Mouse (Mus musculus) forebrain, embryonic 13.5 days (tissue): ENCODE data around the gene Ppp1r16b. TPM values are rescaled to one million over a fixed set of nuclear protein-coding genes. Genes with fewer than 3 reads are reported as not detected.

ENCODE experiments used
- ATAC-seq: fragments of 200-750 bp; cut with Nextera tagmentation; 2 replicates; pipeline ENCODE4 v1.8.0; 2017
- H3K27ac ChIP-seq: fragments of 300-500 bp; sonication (generic); 2 replicates; pipeline ENCODE4 v1.5.1; 2015; ENCODE audit warnings: inconsistent platforms, mild to moderate bottlenecking, moderate library complexity
- H3K27me3 ChIP-seq: fragments of 300-500 bp; sonication (generic); 2 replicates; pipeline ENCODE4 v1.6.1; 2015; ENCODE audit warnings: mild to moderate bottlenecking, inconsistent platforms
- H3K36me3 ChIP-seq: fragments of 300-500 bp; sonication (generic); 2 replicates; pipeline ENCODE4 v1.6.1; 2015; ENCODE audit warnings: mild to moderate bottlenecking, inconsistent platforms; ENCODE audit not compliant: poor library complexity, severe bottlenecking
- H3K4me1 ChIP-seq: fragments of 300-500 bp; sonication (generic); 2 replicates; pipeline ENCODE4 v1.6.1; 2015; ENCODE audit warnings: inconsistent platforms
- H3K4me2 ChIP-seq: fragments of 300-500 bp; sonication (generic); 2 replicates; pipeline ENCODE4 v1.6.1; 2015; ENCODE audit warnings: inconsistent platforms, mild to moderate bottlenecking, moderate library complexity
- H3K4me3 ChIP-seq: fragments of 300-500 bp; sonication (generic); 2 replicates; pipeline ENCODE4 v1.5.1; 2015; ENCODE audit warnings: mild to moderate bottlenecking, inconsistent platforms
- H3K9ac ChIP-seq: fragments of 300-500 bp; sonication (generic); 2 replicates; pipeline ENCODE4 v1.6.1; 2015; ENCODE audit warnings: mild to moderate bottlenecking, inconsistent platforms
- H3K9me3 ChIP-seq: fragments of 300-500 bp; sonication (generic); replicated peaks from 2 replicates; pipeline ENCODE4 v1.6.1; 2016; ENCODE audit warnings: inconsistent platforms
- WGBS: fragments of 180-500 bp; shearing (Covaris S2); methylation state at CpG from one replicate; pipeline ENCODE4 v1.1.7; 2015; 5-methylcytosine and 5-hydroxymethylcytosine counted together
- polyA plus RNA-seq: library from polyadenylated mRNA; unstranded; fragments of >200 nt; fragmentation: Nextera tagmentation; extraction: Ambion mirVana; gene quantifications from 2 replicates; pipeline ENCODE4 v1.2.1, GENCODE M21; 2015

The Ppp1r16b gene
- polyA plus RNA-seq, 1 experiment from 2014 or later, result 8.4 TPM

DNA sequence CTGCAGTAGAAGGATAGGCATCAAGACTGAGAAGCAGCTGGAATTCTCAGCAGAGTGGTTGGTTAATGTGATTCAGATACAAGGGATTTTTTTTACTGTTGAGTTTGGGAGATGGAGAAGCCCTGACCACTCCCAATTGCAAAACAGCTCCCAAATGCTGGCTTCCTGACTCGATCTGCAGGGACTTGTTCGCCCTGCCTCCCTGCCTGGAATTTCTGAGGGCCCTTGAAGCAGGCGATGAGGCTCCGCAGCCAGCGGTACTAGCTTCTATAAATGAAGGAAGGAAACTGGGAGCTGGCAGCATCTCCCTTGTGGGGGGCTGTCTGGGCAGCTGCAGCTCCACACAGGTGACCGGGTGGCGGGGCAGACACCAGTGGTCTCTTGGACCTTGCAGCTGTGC, 113.2 kb downstream of the Ppp1r16b start:
- no peaks in the 10 kb centered on the region for H3K9me3 ChIP-seq
- H3K4me2 ChIP-seq, result no peak overlapping the region
- H3K27ac ChIP-seq, result no peak overlapping the region
- no peak overlapping the region for H3K9ac ChIP-seq
- ATAC-seq, result no peak
- H3K27me3 ChIP-seq, result no peaks in the 10 kb centered on the region
- H3K4me1 ChIP-seq, result peaks cover 5% of the 10 kb centered on the region; the same call in 1 of the 2 replicates
- WGBS, result 88% methylated on average over 7 of the region's 7 CpGs
- H3K36me3 ChIP-seq, result peaks cover 43% of the 10 kb centered on the region
- H3K4me3 ChIP-seq, result no peak overlapping the region

DNA sequence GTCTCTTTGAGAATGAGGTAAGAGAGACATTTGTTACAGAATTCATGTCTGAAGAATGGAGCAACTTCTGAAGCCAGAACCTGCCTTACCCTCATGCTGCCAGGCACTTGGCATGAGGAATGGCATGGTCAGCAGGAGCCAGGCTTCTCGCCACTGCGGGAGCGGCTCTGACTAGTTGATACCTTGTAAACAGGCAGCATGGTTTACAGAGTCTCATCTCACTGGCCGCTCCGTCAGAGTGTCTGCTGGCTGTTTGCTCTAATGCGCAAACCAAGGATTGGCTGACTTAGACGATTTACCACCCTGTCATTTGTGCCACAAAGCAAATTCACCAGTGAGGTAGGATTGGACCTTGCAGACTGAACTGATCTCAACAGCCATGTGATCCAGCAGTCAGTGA, 115.9 kb downstream of the Ppp1r16b start:
- no peaks in the 10 kb centered on the region for H3K9me3 ChIP-seq
- no peak for ATAC-seq

DNA sequence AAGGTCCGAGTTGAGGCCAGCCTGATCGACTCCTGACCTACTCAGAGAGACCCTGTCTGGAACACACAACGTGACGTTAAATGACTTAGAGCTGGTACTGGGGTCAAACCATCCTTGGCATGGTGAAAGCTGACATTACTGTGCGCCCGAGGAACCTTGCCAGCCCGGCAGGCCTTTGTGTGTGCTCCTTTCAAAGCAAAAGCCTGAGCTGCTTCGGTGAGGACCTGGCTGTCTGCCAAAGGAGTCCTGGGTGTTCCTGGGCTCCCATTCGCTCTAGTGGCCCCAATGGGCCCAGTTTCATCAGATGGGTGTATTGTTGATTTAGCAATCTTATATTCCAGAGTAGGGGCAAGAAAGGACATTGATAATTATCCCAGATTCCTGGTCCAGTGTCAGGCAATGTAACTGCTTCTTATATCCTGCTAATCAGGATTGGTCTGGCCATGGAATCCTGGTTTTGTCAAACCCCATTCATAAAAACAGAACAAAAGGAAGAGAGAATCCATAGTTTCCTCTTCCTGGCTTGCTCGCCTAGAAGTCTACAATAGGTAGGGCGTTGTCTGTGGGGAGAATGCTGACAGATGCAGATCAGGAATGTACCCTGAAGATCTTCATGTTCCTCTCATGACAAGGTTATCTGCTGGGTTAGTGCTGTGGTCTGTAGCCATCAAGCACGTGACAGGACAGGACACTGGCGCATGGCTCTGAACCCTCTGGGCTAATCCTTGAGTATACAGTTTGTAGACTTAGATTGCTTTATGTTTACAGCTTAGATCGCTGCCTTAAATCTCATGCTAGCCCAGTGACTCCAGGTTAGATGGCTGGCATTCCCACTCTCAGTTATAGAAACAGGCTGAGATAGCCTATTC, 122.0 kb downstream of the Ppp1r16b start:
- H3K27ac ChIP-seq, result no peak overlapping the region
- H3K27me3 ChIP-seq, result no peaks in the 10 kb centered on the region
- H3K36me3 ChIP-seq, result peaks cover 42% of the 10 kb centered on the region
- H3K4me1 ChIP-seq, result peaks cover 19% of the 10 kb centered on the region
- H3K4me2 ChIP-seq, result no peak overlapping the region
- H3K4me3 ChIP-seq, result no peak overlapping the region
- no peaks in the 10 kb centered on the region for H3K9me3 ChIP-seq
- WGBS, result 68% methylated on average over 14 of the region's 14 CpGs
- no peak for ATAC-seq
- no peak overlapping the region for H3K9ac ChIP-seq

More for the DNA sequence above, 115.9 kb downstream of the Ppp1r16b start:
- Histone ChIP-seq H3K9ac (no peak overlapping the region), H3K36me3 (peaks cover 64% of the 10 kb centered on the region), H3K27ac (no peak overlapping the region), H3K4me2 (no peak overlapping the region), H3K27me3 (no peaks in the 10 kb centered on the region), H3K4me3 (no peak overlapping the region), H3K4me1 (peaks cover 4% of the 10 kb centered on the region; the same call in 1 of the 2 replicates)
- WGBS, result 95% methylated on average over 7 of the region's 7 CpGs

DNA sequence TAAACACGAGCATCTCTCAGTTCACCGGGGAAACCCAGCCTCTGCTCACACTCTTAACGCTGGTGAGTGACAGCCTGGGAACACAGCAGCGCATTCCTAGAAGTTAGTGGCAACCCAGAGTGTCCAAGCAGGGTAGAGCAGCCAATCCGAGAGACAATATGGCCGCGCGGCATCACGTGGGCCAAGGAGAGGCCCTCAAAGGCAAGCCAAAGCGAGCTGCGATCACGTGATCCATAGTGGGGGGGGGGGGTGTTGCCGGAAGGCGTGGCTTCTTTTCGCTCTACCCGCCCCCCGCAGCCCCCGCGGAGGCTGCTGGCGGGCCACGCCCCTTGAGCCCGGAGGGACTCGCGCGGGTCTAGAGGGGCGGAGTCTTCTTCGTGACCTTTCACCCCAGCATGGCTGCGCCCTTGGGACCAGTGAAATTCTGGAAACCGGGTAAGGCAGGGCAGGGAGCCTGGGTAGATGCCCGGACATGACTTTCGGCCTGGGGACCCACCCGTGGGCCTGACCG, 129.4 kb downstream of the Ppp1r16b start, which contains the start of gene Dhx35:
TSS of gene Dhx35 (plus strand) at position 314 of the 511 bp plus-strand sequence.
- H3K4me3 ChIP-seq, result peak within 1 kb of the TSS; percentile 73
- peak within 1 kb of the TSS; percentile 82 for H3K4me2 ChIP-seq
- no peaks in the 10 kb centered on the region for H3K9me3 ChIP-seq
- no peaks in the 10 kb centered on the region for H3K27me3 ChIP-seq
- 0 out of 2 replicates have a peak, but pooled peaks cover under 1% of the 10 kb centered on the region for H3K36me3 ChIP-seq
- peak; percentile 99 for ATAC-seq
- peaks cover 25% of the 10 kb centered on the region for H3K4me1 ChIP-seq
- WGBS, result under 1% methylated on average over 33 of the region's 33 CpGs
- H3K27ac ChIP-seq, result peak within 1 kb of the TSS; percentile 88
- H3K9ac ChIP-seq, result peak within 1 kb of the TSS; percentile 70

DNA sequence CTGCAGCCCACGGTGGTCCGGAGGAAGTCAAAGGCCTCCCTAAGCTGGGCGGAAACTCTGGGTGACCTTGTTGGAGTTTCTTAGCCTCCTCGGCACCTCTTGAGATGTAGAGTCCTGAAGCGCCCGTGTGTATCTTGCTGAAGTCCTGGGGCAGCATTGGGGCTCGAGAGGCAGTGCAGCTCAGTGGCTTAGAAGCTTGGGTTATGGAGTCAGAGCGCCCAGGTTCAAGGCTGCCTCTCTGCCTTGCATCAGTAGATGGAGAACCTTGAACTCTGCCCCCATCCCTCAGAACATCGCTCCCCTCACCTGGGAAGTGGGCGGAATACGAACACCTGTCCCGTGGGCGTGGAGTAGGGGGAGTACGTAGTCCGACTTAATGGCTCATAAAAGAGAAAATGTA, 129.8 kb downstream of the Ppp1r16b start:
- Histone ChIP-seq H3K4me2 (peak overlapping the region; percentile 82), H3K36me3 (peaks cover 5% of the 10 kb centered on the region; the same call in 1 of the 2 replicates), H3K9ac (peak overlapping the region; percentile 70), H3K4me1 (peaks cover 26% of the 10 kb centered on the region), H3K4me3 (peak overlapping the region; percentile 73), H3K27me3 (no peaks in the 10 kb centered on the region), H3K27ac (no peak overlapping the region), H3K9me3 (no peaks in the 10 kb centered on the region)
- no peak for ATAC-seq
- 12% methylated on average over 15 of the region's 15 CpGs for WGBS

DNA sequence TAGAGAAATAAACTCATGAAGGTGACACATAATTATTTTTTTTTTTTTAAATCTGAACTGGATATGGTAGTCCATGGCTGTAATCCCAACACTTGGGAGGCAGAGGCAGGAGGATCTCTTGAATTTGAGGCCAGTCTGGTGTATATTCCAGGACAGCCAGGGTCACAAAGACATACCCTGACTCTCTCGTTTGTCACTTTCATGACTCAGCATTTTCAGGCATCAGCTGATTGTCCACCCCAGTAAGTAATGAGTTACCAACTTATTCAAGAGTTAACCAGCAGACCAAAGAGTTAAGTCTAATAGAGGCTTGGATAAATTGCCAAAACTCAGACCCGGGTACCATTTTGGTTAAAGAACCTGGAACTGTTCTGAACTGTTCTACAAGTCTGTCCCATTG, 130.7 kb downstream of the Ppp1r16b start:
- Histone ChIP-seq H3K4me3 (0 out of 2 replicates have a peak overlapping the region, but pooled peaks have one; percentile 73), H3K27me3 (no peaks in the 10 kb centered on the region), H3K9me3 (no peaks in the 10 kb centered on the region), H3K36me3 (peaks cover 14% of the 10 kb centered on the region; the same call in 1 of the 2 replicates), H3K27ac (no peak overlapping the region), H3K4me1 (peaks cover 26% of the 10 kb centered on the region), H3K4me2 (no peak overlapping the region), H3K9ac (no peak overlapping the region)
- no peak for ATAC-seq
- WGBS, result 87% methylated on average over 2 of the region's 2 CpGs

DNA sequence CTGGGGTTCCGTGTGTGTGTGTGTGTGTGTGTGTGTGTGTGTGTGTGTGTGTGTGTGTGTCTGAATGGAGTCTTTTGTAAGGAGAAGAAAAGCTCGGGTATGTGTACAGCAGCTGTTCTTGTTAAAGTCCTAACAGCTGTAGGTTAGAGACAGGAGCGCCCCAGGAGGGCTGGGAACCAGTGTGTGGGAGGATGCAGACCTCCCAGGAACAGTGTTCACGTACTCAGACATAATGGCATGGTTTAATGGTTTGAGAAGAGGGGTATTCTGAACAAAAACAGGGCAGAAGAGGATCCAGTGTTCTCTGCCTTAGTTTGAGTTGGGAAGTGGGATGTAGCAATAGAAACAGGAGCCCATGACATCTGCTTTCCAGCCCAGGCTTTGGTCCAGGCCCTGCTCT, 134.1 kb downstream of the Ppp1r16b start:
- no peak overlapping the region for H3K4me2 ChIP-seq
- H3K36me3 ChIP-seq, result peaks cover 42% of the 10 kb centered on the region
- peaks cover 17% of the 10 kb centered on the region for H3K4me1 ChIP-seq
- no peaks in the 10 kb centered on the region for H3K9me3 ChIP-seq
- 32% methylated on average over 4 of the region's 4 CpGs for WGBS
- ATAC-seq, result no peak
- H3K27me3 ChIP-seq, result no peaks in the 10 kb centered on the region
- H3K9ac ChIP-seq, result no peak overlapping the region
- H3K4me3 ChIP-seq, result no peak overlapping the region
- H3K27ac ChIP-seq, result peak overlapping the region; percentile 59; the same call in 1 of the 2 replicates

DNA sequence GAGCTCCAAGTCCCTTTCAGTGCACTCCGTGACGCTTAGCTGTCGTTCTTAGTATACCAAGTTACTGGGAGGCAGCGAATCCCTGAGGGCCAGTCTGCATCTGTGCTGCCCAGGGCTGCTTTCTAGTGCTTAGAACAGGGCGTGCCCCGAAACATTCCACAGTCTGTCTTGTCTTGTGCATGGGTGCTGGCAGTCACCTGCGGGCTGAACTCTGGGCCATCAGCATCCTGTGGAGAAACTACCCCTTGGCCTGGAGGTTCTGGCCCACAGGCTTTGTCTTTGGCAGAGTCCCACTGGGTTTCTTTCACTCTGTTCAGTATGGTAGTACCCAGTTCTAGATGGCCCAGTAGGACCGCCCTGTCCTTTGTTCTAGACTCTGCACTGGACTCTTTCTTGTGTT, 135.6 kb downstream of the Ppp1r16b start:
- 95% methylated on average over 8 of the region's 8 CpGs for WGBS
- Histone ChIP-seq H3K4me2 (no peak overlapping the region), H3K4me1 (peaks cover 9% of the 10 kb centered on the region), H3K9ac (no peak overlapping the region), H3K27ac (no peak overlapping the region), H3K4me3 (no peak overlapping the region), H3K36me3 (peaks cover 52% of the 10 kb centered on the region), H3K27me3 (no peaks in the 10 kb centered on the region), H3K9me3 (no peaks in the 10 kb centered on the region)
- no peak for ATAC-seq

DNA sequence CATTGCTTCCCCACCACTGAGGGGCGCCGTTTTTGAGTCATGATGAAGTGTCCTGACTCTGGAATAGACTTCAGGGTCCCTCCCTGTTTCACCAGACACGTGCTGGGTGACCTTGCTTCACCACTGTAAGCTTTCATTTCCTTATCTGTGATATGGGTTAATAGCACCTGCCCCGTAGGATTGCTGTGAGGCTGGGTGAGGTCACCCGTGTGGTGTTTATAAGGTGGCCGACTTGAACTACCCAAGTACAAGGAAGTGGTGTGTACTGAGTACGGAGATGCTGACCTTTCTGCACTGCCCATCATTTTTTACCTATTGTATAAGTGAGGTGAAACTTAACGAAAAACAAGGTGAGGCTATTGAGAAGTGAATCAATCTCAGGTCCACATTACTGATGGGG, 138.4 kb downstream of the Ppp1r16b start:
- no peak overlapping the region for H3K4me2 ChIP-seq
- H3K27me3 ChIP-seq, result no peaks in the 10 kb centered on the region
- no peaks in the 10 kb centered on the region for H3K9me3 ChIP-seq
- ATAC-seq, result no peak
- WGBS, result 92% methylated on average over 8 of the region's 8 CpGs
- H3K9ac ChIP-seq, result no peak overlapping the region
- no peak overlapping the region for H3K4me3 ChIP-seq
- peaks cover 65% of the 10 kb centered on the region for H3K36me3 ChIP-seq
- no peak overlapping the region for H3K27ac ChIP-seq
- peaks cover 8% of the 10 kb centered on the region; the same call in 1 of the 2 replicates for H3K4me1 ChIP-seq

DNA sequence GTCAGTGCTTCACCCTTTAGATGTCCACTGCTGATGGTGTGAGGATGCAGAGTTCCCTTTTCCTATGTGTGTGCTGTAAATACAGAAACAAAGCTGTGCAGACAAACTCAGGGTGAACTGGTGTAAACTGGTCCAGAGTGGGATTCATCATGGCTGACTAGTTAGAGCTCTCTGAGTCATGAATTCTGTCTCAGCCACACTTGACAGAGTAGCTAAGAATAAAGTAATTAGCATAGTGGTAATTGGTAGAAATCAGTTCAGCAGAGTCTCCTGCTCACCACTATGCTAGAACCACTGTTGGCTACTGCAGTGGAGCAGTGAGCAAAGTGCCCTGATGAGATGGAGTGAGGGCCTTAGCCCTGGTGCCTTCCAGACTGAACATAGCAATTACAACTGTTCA, 150.5 kb downstream of the Ppp1r16b start:
- H3K27me3 ChIP-seq, result no peaks in the 10 kb centered on the region
- ATAC-seq, result no peak

More for the DNA sequence above, 150.5 kb downstream of the Ppp1r16b start:
- Histone ChIP-seq H3K4me2 (no peak overlapping the region), H3K9ac (no peak overlapping the region), H3K4me3 (no peak overlapping the region), H3K4me1 (no peaks in the 10 kb centered on the region), H3K27ac (no peak overlapping the region), H3K36me3 (peaks cover 51% of the 10 kb centered on the region), H3K9me3 (no peaks in the 10 kb centered on the region)
